Mouse (Mus musculus) spleen, adult 2 months (tissue): Measurements from ENCODE around the gene Thy1. TPM values are rescaled to one million over a fixed set of nuclear protein-coding genes. Genes with fewer than 3 reads are reported as not detected.

Experiments
- DNase-seq, 2 experiments: peaks; one replicate each; pipeline versions ENCODE4 v3.0.0 to v3.0.0-alpha.2; 2012 to 2021; ENCODE audit warnings: low spot score in 2 of 2, low read depth in 1 of 2
- H3K27ac ChIP-seq: fragments of 200-500 bp; 2 replicates; pipeline ENCODE4 v1.5.1; 2012; ENCODE audit warnings: low read length, inconsistent platforms; ENCODE audit not compliant: insufficient read depth
- H3K27me3 ChIP-seq: fragments of 200-500 bp; 2 replicates; pipeline ENCODE4 v1.6.1; 2012; ENCODE audit warnings: mild to moderate bottlenecking, moderate library complexity, low read length, inconsistent platforms; ENCODE audit not compliant: control insufficient read depth, insufficient read depth
- H3K36me3 ChIP-seq: fragments of 200-500 bp; 2 replicates; pipeline ENCODE4 v1.6.1; 2012; ENCODE audit warnings: mild to moderate bottlenecking, low read length, inconsistent platforms; ENCODE audit not compliant: control insufficient read depth, insufficient read depth
- H3K4me1 ChIP-seq: fragments of 200-500 bp; 2 replicates; pipeline ENCODE4 v1.6.1; 2011; ENCODE audit warnings: inconsistent platforms; ENCODE audit not compliant: control insufficient read depth, insufficient read depth, insufficient read length
- H3K4me3 ChIP-seq: fragments of 200-500 bp; 2 replicates; pipeline ENCODE4 v1.5.1; 2011; ENCODE audit warnings: mild to moderate bottlenecking, inconsistent platforms; ENCODE audit not compliant: insufficient read depth, insufficient read length; ENCODE audit errors: extremely low read depth
- CTCF ChIP-seq: fragments of 200-500 bp; IDR thresholded peaks from 2 replicates; pipeline ENCODE4 v1.5.1; 2011; ENCODE audit warnings: mild to moderate bottlenecking, inconsistent platforms; ENCODE audit not compliant: insufficient read depth, insufficient read length, insufficient replicate concordance; ENCODE audit errors: extremely low read depth
- POLR2A ChIP-seq: fragments of 200-500 bp; IDR thresholded peaks from 2 replicates; pipeline ENCODE4 v1.6.1; 2011; ENCODE audit warnings: low read depth, low read length, inconsistent platforms
- WGBS: fragments of 180-500 bp; shearing (Covaris S2); methylation state at CpG from one replicate; pipeline ENCODE4 v1.1.7; 2018; 5-methylcytosine and 5-hydroxymethylcytosine counted together
- polyA plus RNA-seq: library from polyadenylated mRNA; depleted of rRNA; stranded (reverse); fragments of >200 nt; gene quantifications from 2 replicates; pipeline ENCODE4 v1.2.3, GENCODE M21; 2012; rRNA removed

The Thy1 gene
- polyA plus RNA-seq = 197 and 206 TPM in 2 replicates

DNA sequence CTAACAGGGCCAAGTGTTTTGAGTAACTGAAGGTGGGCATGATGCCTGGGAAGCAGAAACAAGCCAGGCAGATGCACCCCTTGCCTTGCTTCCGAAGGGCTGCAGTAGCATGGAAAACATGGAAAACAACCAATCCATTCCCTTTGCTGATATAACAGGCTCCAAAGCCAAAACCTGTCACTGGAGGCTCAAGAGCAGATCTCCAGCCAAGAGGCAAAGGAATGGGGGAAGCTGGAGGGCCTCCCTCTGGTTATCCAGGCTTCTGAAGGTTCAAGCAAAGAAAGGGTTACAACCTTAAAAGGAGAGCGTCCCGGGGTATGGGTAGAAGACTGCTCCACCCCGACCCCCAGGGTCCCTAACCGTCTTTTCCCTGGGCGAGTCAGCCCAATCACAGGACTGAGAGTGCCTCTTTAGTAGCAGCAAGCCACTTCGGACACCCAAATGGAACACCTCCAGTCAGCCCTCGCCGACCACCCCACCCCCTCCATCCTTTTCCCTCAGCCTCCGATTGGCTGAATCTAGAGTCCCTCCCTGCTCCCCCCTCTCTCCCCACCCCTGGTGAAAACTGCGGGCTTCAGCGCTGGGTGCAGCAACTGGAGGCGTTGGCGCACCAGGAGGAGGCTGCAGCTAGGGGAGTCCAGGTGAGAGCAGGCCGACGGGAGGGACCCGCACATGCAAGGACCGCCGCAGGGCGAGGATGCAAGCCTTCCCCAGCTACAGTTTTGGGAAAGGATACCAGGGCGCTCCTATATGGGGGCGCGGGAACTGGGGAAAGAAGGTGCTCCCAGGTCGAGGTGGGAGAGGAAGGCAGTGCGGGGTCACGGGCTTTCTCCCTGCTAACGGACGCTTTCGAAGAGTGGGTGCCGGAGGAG lies at the start of gene Thy1:
Thy1 (plus strand) TSS at position 549 of the 872 bp plus-strand sequence.
- H3K4me1 ChIP-seq = peaks cover 2% of the 10 kb centered on the region; the same call in 1 of the 2 replicates
- TF ChIP-seq CTCF (no peak), POLR2A (peak; percentile 30; the same call in 1 of the 2 replicates)

DNA sequence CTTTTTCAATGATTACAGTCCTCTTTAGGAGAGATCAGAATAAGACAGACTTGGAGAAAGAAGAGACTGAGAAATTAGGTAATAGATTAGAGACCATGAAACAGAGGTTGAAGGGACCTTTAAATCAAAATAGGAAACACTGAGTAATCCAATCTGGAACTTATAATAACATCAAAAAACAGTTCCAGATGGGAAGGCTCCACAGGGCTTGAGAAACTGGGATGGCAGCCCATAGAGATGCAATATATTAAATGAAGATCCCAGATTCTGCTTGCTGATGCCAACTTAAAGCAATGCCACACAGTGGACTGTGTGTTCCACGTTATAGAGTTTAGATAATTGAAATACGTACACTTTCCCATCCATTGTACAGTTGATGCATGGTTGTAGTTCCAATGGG lies 45.5 kb upstream of the Thy1 start:
- 92% methylated on average over 2 of the region's 2 CpGs for WGBS

More for the DNA sequence above, at the start of gene Thy1:
- no peaks in the 10 kb centered on the region for H3K36me3 ChIP-seq
- peak in 1 of 2 experiments; percentile 19 for DNase-seq
- peak within 1 kb of the TSS; percentile 76 for H3K27ac ChIP-seq
- H3K27me3 ChIP-seq = 0 out of 2 replicates have a peak, but pooled peaks cover 2% of the 10 kb centered on the region
- WGBS = 7% methylated on average over 30 of the region's 30 CpGs
- peak within 1 kb of the TSS; percentile 64 for H3K4me3 ChIP-seq

DNA sequence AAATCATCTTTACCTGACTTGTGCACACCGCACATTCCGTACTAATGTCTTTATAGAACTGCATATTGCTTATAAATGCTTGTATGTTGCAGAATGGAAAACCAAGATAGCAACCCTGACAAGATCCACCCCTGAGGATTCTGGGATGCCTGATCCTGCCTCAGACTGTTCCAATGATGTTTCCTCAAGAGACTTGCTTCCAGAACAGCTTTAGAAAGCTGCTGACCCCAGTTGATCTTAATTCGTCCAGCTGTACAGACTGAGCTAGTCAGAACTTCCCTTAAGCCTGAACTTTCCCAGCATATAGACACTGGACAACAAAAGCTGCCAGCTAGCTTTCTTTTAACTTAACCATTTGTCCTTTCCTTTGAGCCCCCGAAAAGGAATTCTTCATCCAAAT lies 44.3 kb upstream of the Thy1 start:
- Histone ChIP-seq H3K36me3 (no peaks in the 10 kb centered on the region), H3K4me1 (no peaks in the 10 kb centered on the region), H3K4me3 (no peak overlapping the region), H3K27ac (no peak overlapping the region), H3K27me3 (no peaks in the 10 kb centered on the region)
- 84% methylated on average over 4 of the region's 4 CpGs for WGBS
- DNase-seq = no peak
- TF ChIP-seq POLR2A (no peak), CTCF (no peak)

More for the DNA sequence above, 45.5 kb upstream of the Thy1 start:
- DNase-seq = no peak
- no peak for TF ChIP-seq CTCF
- no peak for TF ChIP-seq POLR2A
- Histone ChIP-seq H3K36me3 (no peaks in the 10 kb centered on the region), H3K4me1 (no peaks in the 10 kb centered on the region), H3K27me3 (no peaks in the 10 kb centered on the region), H3K27ac (no peak overlapping the region), H3K4me3 (no peak overlapping the region)

DNA sequence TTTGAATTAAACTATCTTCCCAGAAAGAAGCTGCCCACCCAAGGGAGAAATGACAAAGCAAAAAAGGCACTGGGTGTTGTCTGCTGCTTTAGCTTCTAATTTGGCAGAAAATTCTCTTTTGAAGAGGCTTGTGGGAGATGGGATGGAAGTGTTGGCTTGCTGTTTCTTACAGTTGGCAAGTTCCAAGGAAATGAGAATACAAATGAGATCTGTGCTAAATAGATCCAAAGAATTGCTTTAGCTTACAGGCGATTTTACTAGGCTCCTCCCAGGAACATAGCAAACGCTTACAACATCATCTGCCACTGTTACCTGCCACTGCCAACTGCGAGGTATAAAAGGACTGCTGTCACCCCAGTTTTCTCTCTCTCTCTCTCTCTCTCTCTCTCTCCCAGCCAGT lies 38.8 kb upstream of the Thy1 start:
- 65% methylated on average over 3 of the region's 3 CpGs for WGBS
- TF ChIP-seq POLR2A (no peak), CTCF (no peak)
- no peak for DNase-seq
- no peaks in the 10 kb centered on the region for H3K36me3 ChIP-seq
- H3K4me1 ChIP-seq = no peaks in the 10 kb centered on the region
- no peaks in the 10 kb centered on the region for H3K27me3 ChIP-seq
- no peak overlapping the region for H3K4me3 ChIP-seq
- no peak overlapping the region for H3K27ac ChIP-seq

DNA sequence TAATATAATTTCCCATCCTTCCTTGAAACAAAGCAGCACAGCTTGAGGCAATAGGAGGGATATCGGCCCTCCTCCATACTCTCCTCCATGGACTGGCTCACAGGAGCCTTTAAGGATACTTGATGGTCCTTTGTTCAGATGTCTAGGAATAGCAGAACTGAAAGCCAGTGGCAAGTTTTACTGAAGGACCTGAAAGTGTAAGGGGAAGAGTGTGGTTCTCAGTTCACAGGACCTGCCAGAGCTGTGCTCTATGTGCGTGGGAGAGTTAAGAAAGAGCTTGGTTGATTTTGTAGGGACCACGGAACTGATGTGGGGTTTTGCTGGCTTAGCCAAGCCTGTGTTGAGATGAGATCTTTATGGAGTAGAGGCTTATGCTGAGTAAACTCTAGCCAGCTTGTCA lies 37.9 kb upstream of the Thy1 start:
- DNase-seq = no peak
- TF ChIP-seq POLR2A (no peak), CTCF (no peak)
- 57% methylated on average over 3 of the region's 3 CpGs for WGBS
- no peak overlapping the region for H3K27ac ChIP-seq
- no peaks in the 10 kb centered on the region for H3K36me3 ChIP-seq
- no peaks in the 10 kb centered on the region for H3K4me1 ChIP-seq
- H3K4me3 ChIP-seq = no peak overlapping the region
- no peaks in the 10 kb centered on the region for H3K27me3 ChIP-seq

DNA sequence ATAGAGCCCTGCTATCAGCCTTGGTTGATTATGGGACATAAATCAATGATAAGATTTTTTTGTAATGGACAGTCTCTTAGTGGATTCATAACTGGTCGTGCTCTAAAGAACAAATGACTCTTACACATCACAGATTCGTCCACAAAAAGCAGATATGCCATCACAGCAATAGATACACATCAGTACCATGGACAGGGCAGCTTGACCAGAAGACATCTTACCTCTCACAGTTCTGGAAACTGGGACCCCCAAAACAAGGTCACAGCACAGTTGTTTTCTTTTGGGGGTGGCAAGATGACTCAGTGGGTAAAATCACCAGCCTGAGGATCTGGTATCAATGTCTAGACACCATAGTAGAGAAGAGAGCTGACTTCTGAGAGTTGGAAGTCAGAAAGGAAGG lies 35.9 kb upstream of the Thy1 start:
- Histone ChIP-seq H3K4me1 (no peaks in the 10 kb centered on the region), H3K27ac (no peak overlapping the region), H3K4me3 (no peak overlapping the region), H3K36me3 (no peaks in the 10 kb centered on the region), H3K27me3 (no peaks in the 10 kb centered on the region)
- WGBS = 63% methylated on average over 2 of the region's 2 CpGs
- DNase-seq = no peak
- TF ChIP-seq CTCF (no peak), POLR2A (no peak)

DNA sequence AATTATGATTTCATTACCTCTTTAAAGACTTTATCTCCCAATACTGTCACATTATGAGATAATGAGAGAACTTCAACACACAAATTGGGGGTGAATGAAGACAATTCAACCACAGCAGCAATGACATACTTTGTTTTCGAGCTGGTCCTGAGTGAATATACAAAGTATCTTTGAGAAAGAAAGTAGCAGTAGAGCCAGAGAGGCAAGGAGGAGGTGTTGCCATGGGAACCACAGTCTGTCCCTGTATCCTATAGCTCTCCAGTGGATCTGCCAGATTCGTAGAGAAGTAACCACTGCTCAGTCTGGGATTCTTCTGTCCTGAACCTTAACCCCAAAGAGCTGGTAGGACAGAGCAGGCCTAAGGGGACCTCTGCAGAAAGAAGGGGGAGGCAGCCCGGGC lies 35.2 kb upstream of the Thy1 start:
- Histone ChIP-seq H3K36me3 (no peaks in the 10 kb centered on the region), H3K4me3 (no peak overlapping the region), H3K4me1 (no peaks in the 10 kb centered on the region), H3K27me3 (no peaks in the 10 kb centered on the region), H3K27ac (no peak overlapping the region)
- DNase-seq = no peak
- 79% methylated on average over 3 of the region's 3 CpGs for WGBS
- TF ChIP-seq CTCF (no peak), POLR2A (no peak)
